Mouse (Mus musculus) kidney, adult 8-10 months (tissue): ENCODE measurements around the gene Ppl.

Source experiments
- DNase-seq, 2 experiments: peaks; one replicate each; pipeline ENCODE4 v3.0.0; 2022

Ppl gene

GRCm38 (mm10) chr16:5132401-5132801 is at the start of gene Ppl:
Ppl (minus strand) TSS chr16:5132421.
- peak; percentile 88 to 91 for DNase-seq

- DNase-seq, result no peak
These were observed 40.4 kb upstream of the Ppl start for GRCm38 (mm10) chr16:5172636-5173035.

GRCm38 (mm10) chr16:5168829-5169228 is 36.6 kb upstream of the Ppl start:
- DNase-seq, result no peak

GRCm38 (mm10) chr16:5168038-5168437 is 35.8 kb upstream of the Ppl start:
- no peak for DNase-seq

- DNase-seq, result no peak
These were observed 32.1 kb upstream of the Ppl start for GRCm38 (mm10) chr16:5164327-5164726.

- DNase-seq, result no peak
These were observed 27.0 kb upstream of the Ppl start for GRCm38 (mm10) chr16:5159248-5159647.

- no peak for DNase-seq
These were observed 24.9 kb upstream of the Ppl start for GRCm38 (mm10) chr16:5157113-5157512.

- DNase-seq, result no peak
These were observed 24.3 kb upstream of the Ppl start for GRCm38 (mm10) chr16:5156495-5156894.

GRCm38 (mm10) chr16:5155014-5155413 is 22.8 kb upstream of the Ppl start:
- no peak for DNase-seq

GRCm38 (mm10) chr16:5153299-5154026 is 21.2 kb upstream of the Ppl start:
- no peak for DNase-seq

GRCm38 (mm10) chr16:5150544-5150943 is 18.3 kb upstream of the Ppl start:
- no peak for DNase-seq

GRCm38 (mm10) chr16:5147037-5147385 is 14.8 kb upstream of the Ppl start, which contains the start of gene Sec14l5:
Sec14l5 (plus strand) TSS chr16:5147109.
- no peak for DNase-seq

- DNase-seq, result peak; percentile 87 to 88
These were observed 14.3 kb upstream of the Ppl start for GRCm38 (mm10) chr16:5146367-5147036.

- peak; percentile 67 to 85 for DNase-seq
These were observed 13.3 kb upstream of the Ppl start for GRCm38 (mm10) chr16:5145570-5145969.

- DNase-seq, result no peak
These were observed 7.5 kb upstream of the Ppl start for GRCm38 (mm10) chr16:5139741-5140140.

GRCm38 (mm10) chr16:5137006-5137540 is 4.9 kb upstream of the Ppl start:
- no peak for DNase-seq

GRCm38 (mm10) chr16:5136505-5136904 is 4.3 kb upstream of the Ppl start:
- DNase-seq, result peak; percentile 62 to 64

GRCm38 (mm10) chr16:5135551-5136261 is 3.5 kb upstream of the Ppl start:
- DNase-seq, result no peak

- DNase-seq, result peak; percentile 34 to 54
These were observed 2.6 kb upstream of the Ppl start for GRCm38 (mm10) chr16:5134623-5135330.

GRCm38 (mm10) chr16:5131251-5131922 is 834 bp downstream of the Ppl start:
- no peak for DNase-seq

GRCm38 (mm10) chr16:5130766-5131165 is 1.5 kb downstream of the Ppl start:
- no peak for DNase-seq

GRCm38 (mm10) chr16:5130196-5130595 is 2.0 kb downstream of the Ppl start:
- DNase-seq, result no peak
